Mouse (Mus musculus): ENCODE results near the gene Pip5k1b.

The Pip5k1b gene

GRCm38 (mm10) chr19:24514661-24515642, 40.7 kb downstream of the Pip5k1b start:
- DNase-seq, result no peak

GRCm38 (mm10) chr19:24513105-24513843, 42.4 kb downstream of the Pip5k1b start:
- DNase-seq, result no peak

- no peak for DNase-seq
Measured at GRCm38 (mm10) chr19:24511939-24512338, 43.7 kb downstream of the Pip5k1b start.

- no peak for DNase-seq
Measured at GRCm38 (mm10) chr19:24509391-24509790, 46.3 kb downstream of the Pip5k1b start.

GRCm38 (mm10) chr19:24508087-24508767, 47.4 kb downstream of the Pip5k1b start:
- DNase-seq, result no peak

GRCm38 (mm10) chr19:24502736-24503421, 52.8 kb downstream of the Pip5k1b start:
- no peak for DNase-seq

GRCm38 (mm10) chr19:24501525-24501924, 54.1 kb downstream of the Pip5k1b start:
- DNase-seq, result no peak

- no peak for DNase-seq
Measured at GRCm38 (mm10) chr19:24500431-24500830, 55.2 kb downstream of the Pip5k1b start.

GRCm38 (mm10) chr19:24499291-24499690, 56.4 kb downstream of the Pip5k1b start:
- DNase-seq, result peak; percentile 60

- DNase-seq, result no peak
Measured at GRCm38 (mm10) chr19:24493887-24494286, 61.8 kb downstream of the Pip5k1b start.

GRCm38 (mm10) chr19:24491824-24492223, 63.8 kb downstream of the Pip5k1b start:
- no peak for DNase-seq

GRCm38 (mm10) chr19:24490275-24490674, 65.4 kb downstream of the Pip5k1b start:
- no peak for DNase-seq

- no peak for DNase-seq
Measured at GRCm38 (mm10) chr19:24486433-24487296, 69.0 kb downstream of the Pip5k1b start.

GRCm38 (mm10) chr19:24484612-24485194, 71.0 kb downstream of the Pip5k1b start:
- no peak for DNase-seq

- no peak for DNase-seq
Measured at GRCm38 (mm10) chr19:24480916-24481315, 74.8 kb downstream of the Pip5k1b start.

- DNase-seq, result peak; percentile 88
Measured at GRCm38 (mm10) chr19:24476929-24477882, 78.5 kb downstream of the Pip5k1b start, which contains the start of gene Fam122a. TSS of gene Fam122a (minus strand) at chr19:24477356.

GRCm38 (mm10) chr19:24476461-24476860, 79.2 kb downstream of the Pip5k1b start:
- peak; percentile 19 for DNase-seq

- no peak for DNase-seq
Measured at GRCm38 (mm10) chr19:24475281-24475680, 80.4 kb downstream of the Pip5k1b start.

- no peak for DNase-seq
Measured at GRCm38 (mm10) chr19:24472512-24472911, 83.2 kb downstream of the Pip5k1b start.

GRCm38 (mm10) chr19:24471538-24471937, 84.1 kb downstream of the Pip5k1b start:
- DNase-seq, result no peak
